Mouse (Mus musculus) yolk sac, embryonic 10.5 days (tissue): ENCODE measurements at regions not wholly inside any gene's neighbourhood (a gene's known extent, or its start where the extent isn't known, plus 50 kb on each side); places are given as distances from the start of the nearest gene placed in this dataset.

Source experiments
- DNase-seq: peaks from one replicate; pipeline ENCODE4 v3.0.0-alpha.2; 2017; ENCODE audit warnings: low spot score

- no peak for DNase-seq
Observed at GRCm38 (mm10) chr14:80484256-80484655, 500.4 kb downstream of the Olfm4 start.

GRCm38 (mm10) chr14:80485149-80485548 is 501.3 kb downstream of the Olfm4 start:
- DNase-seq: no peak

- DNase-seq: no peak
Observed at GRCm38 (mm10) chr14:80486605-80487004, 502.7 kb downstream of the Olfm4 start.

DNA sequence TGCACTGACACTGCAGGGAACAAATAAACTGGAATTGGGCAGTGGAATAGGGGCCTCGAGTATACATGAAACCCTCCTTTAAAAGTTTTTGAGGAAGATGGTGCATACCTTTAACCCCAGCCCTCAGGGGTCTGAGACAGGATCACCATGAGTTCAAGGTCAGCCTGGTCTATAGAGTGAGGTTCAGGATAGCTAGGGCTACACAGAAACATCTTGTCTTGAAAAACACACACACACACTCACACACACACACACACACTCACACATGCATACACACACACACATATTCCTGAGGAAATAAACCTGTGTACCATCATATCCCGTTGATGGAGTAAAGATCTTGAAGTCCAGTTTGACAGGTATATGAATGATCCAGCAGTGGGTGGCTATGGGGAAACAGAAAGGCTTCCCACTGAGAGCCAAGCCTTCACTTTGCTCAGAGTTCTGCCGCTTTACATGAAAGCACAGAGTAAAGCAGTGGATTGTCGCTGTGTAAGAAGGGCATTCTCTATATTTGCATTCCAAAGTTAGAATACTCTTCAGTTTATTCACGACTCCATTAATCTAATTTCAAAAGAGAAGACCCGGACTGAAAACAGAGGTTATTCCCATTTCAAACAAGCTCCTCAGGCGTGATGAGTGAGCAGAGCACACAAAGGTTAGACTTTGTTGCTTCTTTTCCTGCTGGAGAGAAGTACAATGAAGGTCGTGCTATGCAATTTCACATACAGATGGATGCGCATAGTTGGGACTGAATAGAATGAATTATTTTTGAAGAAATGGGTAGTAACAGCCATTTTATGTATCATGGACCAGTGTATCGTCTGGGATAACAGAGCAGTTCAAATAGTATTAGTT is 508.4 kb downstream of the Olfm4 start:
- no peak for DNase-seq

DNA sequence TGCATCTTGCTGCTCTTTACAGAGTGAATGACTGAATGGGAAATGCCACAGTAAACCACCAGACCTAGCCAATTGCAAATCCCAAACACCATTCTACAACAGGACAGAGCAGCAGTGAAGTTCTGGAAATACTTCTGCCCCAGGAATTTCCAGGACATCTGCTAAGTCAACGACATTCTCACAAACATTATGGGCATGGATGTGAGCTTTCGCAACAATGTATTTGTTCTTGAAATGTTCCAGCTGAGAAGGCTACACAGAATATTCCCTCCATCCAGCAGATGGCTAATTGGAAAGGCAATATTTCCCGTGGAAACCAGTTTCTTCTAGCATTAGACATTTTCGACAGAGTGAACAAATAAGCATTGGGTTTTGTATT is 509.0 kb downstream of the Olfm4 start:
- DNase-seq: no peak

DNA sequence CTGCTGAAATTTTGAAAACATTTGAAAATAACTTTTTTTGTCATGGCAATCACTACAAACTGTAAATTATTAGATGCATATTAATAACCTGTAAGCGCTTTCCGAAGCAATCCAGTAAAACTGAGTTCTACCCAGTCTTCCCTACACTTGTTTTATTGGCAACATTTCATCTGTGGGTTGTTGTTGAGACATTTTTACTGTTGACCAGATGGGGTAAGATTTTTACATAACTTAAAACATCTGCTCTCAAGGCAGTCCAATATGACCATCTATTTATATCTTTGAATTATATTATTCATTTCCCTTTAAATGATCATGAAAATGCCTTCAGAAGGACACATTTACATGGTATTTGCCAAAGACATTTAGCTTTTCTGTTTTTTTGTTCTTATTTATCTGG is 520.5 kb downstream of the Olfm4 start:
- no peak for DNase-seq

DNA sequence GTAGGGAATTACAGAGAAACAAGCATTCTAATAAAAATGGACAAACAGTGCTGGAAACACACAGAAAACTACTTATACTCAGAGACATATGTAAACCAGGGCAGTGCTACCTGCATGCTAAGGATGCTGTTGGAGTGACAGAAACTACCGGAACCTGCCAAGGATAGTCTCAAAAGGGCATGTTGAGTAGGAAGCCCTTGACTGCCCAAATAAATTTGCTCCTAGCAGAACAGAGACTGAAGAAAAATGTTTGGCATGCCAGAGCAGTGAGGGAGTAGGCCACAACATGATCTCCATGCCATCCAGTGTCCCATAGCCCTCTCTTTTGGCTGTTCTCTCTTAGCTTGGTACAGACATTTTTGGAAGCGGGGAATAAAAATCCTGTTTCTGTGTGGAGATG is 532.7 kb downstream of the Olfm4 start:
- no peak for DNase-seq

GRCm38 (mm10) chr14:80521216-80521615 is 537.3 kb downstream of the Olfm4 start:
- no peak for DNase-seq

DNA sequence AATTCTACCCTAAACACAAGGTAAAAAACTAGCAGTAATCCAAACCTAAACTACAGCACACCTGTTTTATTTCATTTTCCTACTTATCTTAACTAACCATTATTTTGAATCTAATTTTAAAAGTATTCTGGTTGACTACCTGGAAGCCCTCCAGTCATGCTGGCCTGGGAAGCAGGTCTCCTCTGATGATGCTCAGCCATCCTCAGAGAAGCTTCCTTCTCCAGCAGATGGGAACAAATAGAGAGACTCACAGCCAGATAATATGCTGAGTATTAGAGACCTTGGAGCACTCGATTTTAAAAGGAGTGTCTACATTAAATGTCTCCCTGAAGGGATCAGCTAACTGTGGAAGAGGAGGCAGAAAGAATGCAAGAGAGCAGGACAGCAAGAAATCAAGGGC is 537.8 kb downstream of the Olfm4 start:
- DNase-seq: no peak

- DNase-seq: no peak
Observed at GRCm38 (mm10) chr14:80522536-80522935, 538.7 kb downstream of the Olfm4 start.

DNA sequence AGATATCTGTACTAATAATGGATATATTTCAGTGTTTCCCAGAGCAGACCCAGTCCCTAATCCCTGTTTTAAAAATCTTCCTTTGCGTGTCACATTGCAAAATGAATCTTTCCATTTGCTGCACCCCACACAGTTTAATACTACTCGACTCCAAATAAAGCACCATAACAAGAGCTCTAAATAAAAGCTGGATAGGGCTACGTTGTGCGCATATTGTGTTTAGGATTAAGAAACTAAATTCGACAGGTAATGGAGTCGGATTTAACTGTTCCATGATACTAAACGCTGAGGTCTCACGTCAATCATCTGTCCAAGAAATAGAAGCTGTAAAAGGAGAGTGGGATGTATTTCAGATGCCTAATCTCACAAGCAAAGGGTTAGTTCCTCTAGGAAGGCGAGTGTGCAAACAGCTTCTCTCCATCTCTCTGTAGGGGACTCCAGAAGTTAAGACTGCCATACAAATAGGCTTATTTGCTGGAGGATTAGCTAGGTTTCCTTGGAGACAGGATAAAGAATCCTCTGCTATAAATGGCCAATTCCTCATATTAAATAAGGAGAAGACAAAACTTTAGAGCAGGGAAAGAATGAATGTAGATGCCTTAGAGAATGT is 544.6 kb downstream of the Olfm4 start:
- no peak for DNase-seq

- no peak for DNase-seq
Observed at GRCm38 (mm10) chr14:80536044-80536745, 552.3 kb downstream of the Olfm4 start.

DNA sequence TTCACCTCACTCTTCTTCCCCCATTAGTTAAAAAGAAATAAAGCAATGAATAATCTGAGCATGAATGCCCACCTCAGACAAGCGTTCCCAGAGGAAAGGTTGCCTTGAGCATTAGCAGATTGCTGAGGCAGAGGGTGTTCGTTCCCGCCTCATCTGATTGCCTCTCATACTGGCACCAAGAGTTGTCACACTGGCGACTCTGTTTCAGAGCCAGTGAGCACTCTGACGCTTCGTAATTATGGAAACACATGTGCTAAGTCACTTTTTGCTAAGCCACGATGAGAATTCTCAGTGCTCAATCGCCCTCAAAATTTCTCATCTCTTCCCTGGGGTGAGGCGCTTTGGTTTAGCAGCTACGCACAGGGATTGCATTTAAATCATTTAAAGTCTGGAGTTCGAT is 576.1 kb downstream of the Olfm4 start:
- DNase-seq: no peak
